Mouse (Mus musculus) cerebellum, postnatal 36 days (tissue): ENCODE measurements at regions not wholly inside any gene's neighbourhood (a gene's known extent, or its start where the extent isn't known, plus 50 kb on each side); places are given as distances from the start of the nearest gene placed in this dataset.

Experiments used
- DNase-seq, 2 experiments: peaks; one replicate each; pipeline ENCODE4 v3.0.0; 2021 to 2022; ENCODE audit warnings: mixed read lengths in 2 of 2

GRCm38 (mm10) chr4:33798654-33799053 is 125.7 kb upstream of the Cnr1 start:
- no peak for DNase-seq

- DNase-seq: peak; percentile 42 to 46
Observed at GRCm38 (mm10) chr4:33799110-33799509, 125.3 kb upstream of the Cnr1 start.

DNA sequence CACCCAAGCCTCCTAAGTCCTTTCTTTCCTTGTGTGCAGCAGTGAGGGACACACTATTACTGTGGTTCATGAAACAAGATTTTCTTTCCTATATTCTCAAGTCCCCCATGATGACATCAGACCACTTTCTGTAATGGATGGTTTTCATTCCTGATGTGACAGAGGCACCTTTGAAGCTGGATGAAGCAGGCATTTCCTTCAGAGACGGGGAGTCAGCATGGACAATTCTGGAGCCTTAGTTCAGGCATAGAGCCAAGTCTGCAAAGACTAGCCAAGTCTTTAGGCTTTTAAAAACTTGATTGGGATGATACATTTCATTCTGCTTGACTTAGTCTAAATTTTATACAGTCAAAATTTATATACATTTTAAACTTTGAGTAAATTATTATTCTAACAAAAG is 124.6 kb upstream of the Cnr1 start:
- peak in 1 of 2 experiments; percentile 31 for DNase-seq

DNA sequence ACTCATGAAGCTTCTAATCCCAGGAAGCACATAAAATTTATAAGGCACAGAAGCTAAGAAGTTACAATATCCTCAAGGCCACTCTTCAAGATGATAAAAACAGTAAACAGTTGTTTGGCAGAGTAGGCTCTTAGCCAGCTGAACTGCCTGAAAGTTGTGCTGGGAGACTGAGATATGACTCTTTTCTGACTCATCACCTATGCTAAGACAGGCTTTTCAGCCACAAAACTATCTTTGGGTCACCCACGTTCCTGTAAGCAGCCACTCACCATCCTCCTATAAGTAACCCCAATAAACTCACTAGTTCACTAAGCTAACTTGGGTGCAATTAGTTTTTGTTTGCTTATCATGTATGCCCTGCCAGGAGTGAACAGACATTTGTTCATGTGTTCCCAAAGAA is 112.1 kb upstream of the Cnr1 start:
- no peak for DNase-seq

- no peak for DNase-seq
Observed at GRCm38 (mm10) chr4:33823850-33824249, 100.5 kb upstream of the Cnr1 start.

GRCm38 (mm10) chr4:33833134-33833533 is 91.3 kb upstream of the Cnr1 start:
- DNase-seq: no peak

DNA sequence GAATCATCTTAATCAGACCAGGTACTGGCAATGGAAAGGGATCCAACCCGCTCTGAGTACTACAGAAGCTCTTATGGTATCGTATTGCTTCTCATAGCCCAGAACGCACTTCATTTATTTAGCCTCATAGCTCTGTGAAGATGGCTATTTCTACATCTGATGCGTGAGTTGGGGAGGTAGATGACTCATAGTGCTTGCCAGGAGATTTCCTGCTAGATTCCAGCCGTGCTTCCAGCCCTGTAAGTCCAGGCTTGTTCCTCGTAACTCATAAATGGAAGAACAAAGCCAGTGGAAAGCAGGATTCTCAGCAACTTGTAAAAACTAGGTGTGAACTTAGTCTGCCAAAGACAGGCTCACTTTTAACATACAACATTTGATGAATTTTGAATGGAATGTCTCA is 86.0 kb upstream of the Cnr1 start:
- DNase-seq: no peak

DNA sequence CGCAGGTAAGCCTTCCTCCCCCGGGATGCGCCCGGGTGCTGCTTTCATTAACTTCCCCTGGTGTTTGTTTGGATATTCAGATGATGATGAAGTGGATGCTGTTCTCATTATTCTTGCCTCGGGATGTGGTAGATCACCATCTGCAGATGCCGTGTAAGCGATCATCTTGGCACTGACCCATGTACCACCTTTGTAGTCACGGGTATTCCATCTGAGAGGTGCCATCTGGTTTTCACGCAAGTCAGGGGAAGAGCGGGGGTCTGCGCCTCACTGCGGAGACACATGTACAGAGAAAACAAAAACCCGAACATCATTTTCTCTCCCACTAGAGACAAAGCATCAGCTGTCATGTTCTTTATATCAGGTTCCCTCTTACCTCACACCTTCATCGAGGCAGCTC is 84.3 kb upstream of the Cnr1 start:
- DNase-seq: peak in 1 of 2 experiments; percentile 5

GRCm38 (mm10) chr4:33845611-33846395 is 78.6 kb upstream of the Cnr1 start:
- no peak for DNase-seq

DNA sequence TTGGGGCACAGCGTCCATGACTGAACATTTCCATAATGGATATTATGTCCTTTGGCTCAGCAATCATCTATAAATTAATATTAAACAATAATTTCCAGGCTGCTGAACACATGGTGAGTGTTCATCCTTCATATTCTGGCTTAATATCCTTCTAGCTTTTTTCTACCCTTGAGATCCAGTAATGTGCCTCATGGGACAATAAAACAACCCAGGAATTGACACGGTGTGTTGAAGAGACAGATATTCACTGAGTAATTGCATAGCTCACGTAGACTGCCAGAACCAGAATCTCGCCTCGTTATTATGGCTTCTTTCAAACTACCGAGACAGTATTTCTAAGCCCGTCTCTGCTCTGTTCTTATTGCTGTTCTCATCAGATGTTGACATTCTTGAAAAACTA is 74.1 kb upstream of the Cnr1 start:
- DNase-seq: no peak

- DNase-seq: no peak
Observed at GRCm38 (mm10) chr4:33852294-33852693, 72.1 kb upstream of the Cnr1 start.

- no peak for DNase-seq
Observed at GRCm38 (mm10) chr4:33855112-33855511, 69.3 kb upstream of the Cnr1 start.

DNA sequence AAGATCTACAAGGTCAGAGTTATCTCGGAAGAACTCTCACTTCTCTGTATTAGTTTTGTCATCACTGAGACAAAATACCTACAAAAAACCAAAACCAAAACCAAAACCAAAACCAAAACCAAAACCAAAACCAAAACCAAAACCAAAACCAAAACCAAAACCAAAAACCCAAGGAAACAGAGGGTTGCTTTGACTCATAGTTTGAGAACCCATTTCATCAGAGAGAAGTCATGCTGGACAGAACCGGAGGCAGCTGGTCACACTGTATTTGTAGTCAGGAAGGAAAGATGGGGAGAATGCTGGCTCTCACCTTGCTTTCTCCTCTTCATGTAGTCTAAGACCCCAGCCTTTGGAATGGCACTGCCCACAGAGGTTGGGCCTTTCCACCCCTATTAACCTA is 57.3 kb upstream of the Cnr1 start:
- no peak for DNase-seq

DNA sequence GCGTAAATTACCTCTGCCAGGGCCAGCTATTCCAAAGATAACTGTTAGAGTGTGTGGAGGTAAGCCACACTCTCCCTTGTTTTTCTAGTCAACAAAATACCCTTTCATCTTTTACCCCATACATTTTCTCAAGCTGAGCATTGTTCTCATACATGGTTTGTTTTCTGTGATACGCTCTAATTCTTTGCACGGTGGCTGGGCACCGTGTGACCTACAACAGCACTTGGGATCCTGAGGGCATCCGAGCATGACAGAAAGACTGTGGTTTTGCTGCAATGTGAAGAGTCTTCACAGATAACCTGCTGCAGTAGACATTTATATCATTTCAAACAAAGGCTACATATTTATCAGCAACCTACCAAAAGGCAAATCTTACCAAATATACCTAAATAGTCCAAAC is 55.1 kb upstream of the Cnr1 start:
- DNase-seq: no peak
